Mouse (Mus musculus): ENCODE results near the gene C4bp.
"Not testable (repeated sequence)": the region's sequence is repeated elsewhere in the genome, so short reads cannot be mapped to it uniquely, and the experiment has no call there.

The C4bp gene

GRCm38 (mm10) chr1:130661454-130661853 is at the start of gene C4bp:
TSS of gene C4bp (minus strand) at chr1:130661632.
- DNase-seq: no peak

- no peak for DNase-seq
Measured at GRCm38 (mm10) chr1:130710283-130711080, 49.0 kb upstream of the C4bp start.

- DNase-seq: no peak
Measured at GRCm38 (mm10) chr1:130703613-130704012, 42.2 kb upstream of the C4bp start.

GRCm38 (mm10) chr1:130701976-130702375 is 40.5 kb upstream of the C4bp start:
- DNase-seq: no peak

GRCm38 (mm10) chr1:130699937-130700633 is 38.7 kb upstream of the C4bp start:
- DNase-seq: no peak

- no peak for DNase-seq
Measured at GRCm38 (mm10) chr1:130698601-130699000, 37.2 kb upstream of the C4bp start.

- no peak for DNase-seq
Measured at GRCm38 (mm10) chr1:130683905-130684304, 22.5 kb upstream of the C4bp start.

- DNase-seq: no peak
Measured at GRCm38 (mm10) chr1:130681656-130682413, 20.4 kb upstream of the C4bp start.

GRCm38 (mm10) chr1:130681075-130681474 is 19.6 kb upstream of the C4bp start:
- no peak for DNase-seq

GRCm38 (mm10) chr1:130678551-130678950 is 17.1 kb upstream of the C4bp start:
- DNase-seq: no peak

- not testable (repeated sequence) for DNase-seq
Measured at GRCm38 (mm10) chr1:130663576-130663975, 2.1 kb upstream of the C4bp start.

- not testable (repeated sequence) for DNase-seq
Measured at GRCm38 (mm10) chr1:130659641-130660040, 1.8 kb downstream of the C4bp start.

- DNase-seq: no peak
Measured at GRCm38 (mm10) chr1:130644103-130644502, 17.3 kb downstream of the C4bp start.

- no peak for DNase-seq
Measured at GRCm38 (mm10) chr1:130640967-130641366, 20.5 kb downstream of the C4bp start.

- peak; percentile 72 for DNase-seq
Measured at GRCm38 (mm10) chr1:130633761-130634410, 27.5 kb downstream of the C4bp start.

GRCm38 (mm10) chr1:130633316-130633715 is 28.1 kb downstream of the C4bp start:
- no peak for DNase-seq

- DNase-seq: no peak
Measured at GRCm38 (mm10) chr1:130629521-130629920, 31.9 kb downstream of the C4bp start, which contains the start of gene Zp3r. TSS of gene Zp3r (minus strand) at chr1:130629621.

- no peak for DNase-seq
Measured at GRCm38 (mm10) chr1:130596291-130596690, 65.1 kb downstream of the C4bp start.

- DNase-seq: no peak
Measured at GRCm38 (mm10) chr1:130588659-130589058, 72.8 kb downstream of the C4bp start.
